Mouse (Mus musculus) c-Kit-positive CD71-positive TER-119-negative erythroid progenitor cells, embryonic 14.5 days (primary cell): Measurements from ENCODE around the gene Zfp787.
"Not testable (repeated sequence)": the region's sequence is repeated elsewhere in the genome, so short reads cannot be mapped to it uniquely, and the experiment has no call there.

ENCODE experiments used
- DNase-seq: peaks from one replicate; pipeline ENCODE4 v3.0.0-alpha.2; 2013; ENCODE audit warnings: low read depth

The Zfp787 gene

GRCm38 (mm10) chr7:6155901-6156411, at the start of gene Zfp787:
TSS of gene Zfp787 (minus strand) at chr7:6155997.
- DNase-seq = peak; percentile 64

- no peak for DNase-seq
Observed at GRCm38 (mm10) chr7:6204200-6204599, 48.4 kb upstream of the Zfp787 start.

GRCm38 (mm10) chr7:6196790-6197189, 41.0 kb upstream of the Zfp787 start, which contains the start of gene Galp:
TSS of gene Galp (plus strand) at chr7:6197090.
- no peak for DNase-seq

GRCm38 (mm10) chr7:6195777-6196176, 40.0 kb upstream of the Zfp787 start:
- DNase-seq = no peak

- no peak for DNase-seq
Observed at GRCm38 (mm10) chr7:6194129-6194528, 38.3 kb upstream of the Zfp787 start.

- peak; percentile 72 for DNase-seq
Observed at GRCm38 (mm10) chr7:6191376-6191775, 35.6 kb upstream of the Zfp787 start.

GRCm38 (mm10) chr7:6189542-6189941, 33.7 kb upstream of the Zfp787 start:
- no peak for DNase-seq

- no peak for DNase-seq
Observed at GRCm38 (mm10) chr7:6186756-6187155, 31.0 kb upstream of the Zfp787 start.

GRCm38 (mm10) chr7:6186176-6186575, 30.4 kb upstream of the Zfp787 start:
- DNase-seq = no peak

- no peak for DNase-seq
Observed at GRCm38 (mm10) chr7:6185391-6185790, 29.6 kb upstream of the Zfp787 start.

GRCm38 (mm10) chr7:6184521-6184920, 28.7 kb upstream of the Zfp787 start:
- DNase-seq = no peak

GRCm38 (mm10) chr7:6183802-6184201, 28.0 kb upstream of the Zfp787 start:
- no peak for DNase-seq

GRCm38 (mm10) chr7:6182882-6183281, 27.1 kb upstream of the Zfp787 start:
- no peak for DNase-seq

GRCm38 (mm10) chr7:6179013-6179412, 23.2 kb upstream of the Zfp787 start:
- DNase-seq = no peak

- not testable (repeated sequence) for DNase-seq
Observed at GRCm38 (mm10) chr7:6174365-6174987, 18.7 kb upstream of the Zfp787 start.

GRCm38 (mm10) chr7:6173872-6174271, 18.1 kb upstream of the Zfp787 start:
- DNase-seq = no peak

GRCm38 (mm10) chr7:6172674-6173244, 17.0 kb upstream of the Zfp787 start:
- DNase-seq = peak; percentile 27

GRCm38 (mm10) chr7:6172006-6172649, 16.3 kb upstream of the Zfp787 start, which contains the start of gene Zfp444:
TSS of gene Zfp444 (plus strand) at chr7:6172226.
- peak; percentile 91 for DNase-seq

- peak; percentile 52 for DNase-seq
Observed at GRCm38 (mm10) chr7:6171444-6172005, 15.7 kb upstream of the Zfp787 start.

- DNase-seq = no peak
Observed at GRCm38 (mm10) chr7:6170871-6171270, 15.1 kb upstream of the Zfp787 start.

GRCm38 (mm10) chr7:6170391-6170790, 14.6 kb upstream of the Zfp787 start:
- DNase-seq = no peak

- no peak for DNase-seq
Observed at GRCm38 (mm10) chr7:6169403-6169802, 13.6 kb upstream of the Zfp787 start.

GRCm38 (mm10) chr7:6164671-6165070, 8.9 kb upstream of the Zfp787 start:
- DNase-seq = no peak
